Mouse (Mus musculus) ovary, postnatal 10 days (tissue): ENCODE measurements around the gene Cd22.
A peak's percentile ranks its signal among the peaks of the same experiment; 100 is the strongest.
"Not testable (repeated sequence)": the region's sequence is repeated elsewhere in the genome, so short reads cannot be mapped to it uniquely, and the experiment has no call there.

Experiments used
- DNase-seq: peaks from one replicate; pipeline ENCODE4 v3.0.0; 2022; ENCODE audit warnings: low spot score

Cd22 gene

DNA sequence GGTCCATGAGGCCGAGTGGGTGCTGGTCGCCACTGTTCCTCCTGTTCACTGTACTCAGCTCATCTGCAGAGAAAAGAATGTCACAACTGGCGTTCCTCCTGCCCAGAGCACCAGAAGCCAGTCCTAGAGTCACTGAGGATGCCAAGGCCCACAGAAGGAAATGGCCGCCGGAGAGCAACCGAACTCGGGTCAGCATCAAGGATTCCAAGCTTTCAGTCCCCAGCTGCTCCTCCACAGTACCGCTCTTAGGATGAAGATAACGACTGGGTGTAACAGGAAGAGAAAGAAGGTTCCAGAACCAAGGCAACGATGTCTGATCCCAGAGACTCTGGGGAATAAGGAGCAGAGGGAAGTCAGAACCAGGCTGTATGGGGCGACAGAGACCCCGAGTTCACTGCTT, 18.7 kb downstream of the Cd22 start, which contains the start of gene Ffar1:
TSS of gene Ffar1 (minus strand) at position 101 of the 400 bp plus-strand sequence.
- DNase-seq = no peak

DNA sequence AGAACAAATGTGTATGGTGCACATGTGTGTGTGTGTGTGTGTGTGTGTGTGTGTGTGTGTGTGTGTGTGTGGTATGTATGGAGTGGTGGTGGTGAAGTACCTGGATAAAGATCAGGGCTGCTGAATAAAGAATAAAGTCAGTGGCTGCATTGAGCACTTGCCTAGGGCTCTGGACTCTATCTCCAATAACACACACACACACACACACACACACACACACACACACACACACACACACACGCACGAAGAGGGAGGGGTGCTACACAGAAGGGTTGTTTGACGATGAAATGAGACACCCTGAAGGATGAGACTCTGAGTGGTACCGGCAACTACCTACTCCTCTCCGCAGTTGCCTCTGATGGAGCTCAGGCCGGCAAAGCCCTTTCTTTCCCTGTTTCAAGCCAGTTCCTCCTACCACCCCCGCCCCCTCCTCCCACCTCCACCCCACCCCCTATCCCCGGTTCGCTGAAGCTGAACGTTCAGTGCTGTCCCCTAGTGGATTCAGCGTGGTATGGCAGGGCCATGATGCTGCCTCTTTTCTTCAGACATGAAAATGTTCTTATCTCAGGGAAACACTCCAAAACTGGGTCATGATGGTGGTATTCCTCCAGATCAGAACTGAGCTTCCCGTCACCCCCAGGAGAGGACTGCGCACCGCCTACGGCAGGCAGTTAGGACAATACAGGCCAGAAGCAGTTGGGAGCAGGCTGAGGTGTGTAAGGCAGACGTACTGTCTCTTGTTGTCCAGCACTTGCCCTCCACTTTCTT, 20.3 kb downstream of the Cd22 start:
- no peak for DNase-seq

DNA sequence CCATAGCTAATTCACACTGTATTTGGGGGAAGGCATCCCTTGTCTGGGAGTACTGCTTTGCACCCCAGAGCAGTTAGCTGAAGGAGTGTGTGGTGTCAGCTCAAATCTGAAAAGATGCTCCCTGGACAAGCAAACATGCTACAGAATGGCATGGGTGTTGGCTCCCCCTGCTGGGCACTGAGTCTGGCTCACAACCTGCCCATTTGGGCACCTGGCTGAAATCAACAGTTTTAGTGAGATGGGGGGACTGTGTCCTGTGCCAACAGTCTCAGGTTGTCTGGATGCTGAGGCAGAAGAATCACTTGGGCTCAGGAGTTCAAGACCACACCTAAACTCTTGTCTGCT, 20.9 kb downstream of the Cd22 start:
- peak; percentile 48 for DNase-seq

DNA sequence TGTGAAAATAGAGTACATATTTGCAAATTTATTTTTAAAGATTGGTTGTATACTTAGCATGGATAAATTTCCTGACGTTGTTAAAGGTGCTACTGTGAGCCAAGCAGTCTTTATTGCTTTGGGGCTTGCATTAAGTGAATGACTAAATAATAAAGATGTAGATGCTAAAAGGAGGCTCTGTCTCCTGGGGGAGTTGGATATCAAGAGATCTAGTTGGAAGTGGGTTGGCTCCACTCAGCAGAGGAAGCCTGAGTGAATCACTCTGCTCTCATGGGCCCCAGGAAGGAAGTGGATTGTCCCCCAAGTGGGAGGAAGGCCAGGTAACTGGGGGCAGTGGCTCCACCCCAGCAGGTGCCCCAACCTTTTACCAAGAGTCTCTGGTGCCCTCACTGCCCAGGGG, 22.4 kb downstream of the Cd22 start:
- no peak for DNase-seq

DNA sequence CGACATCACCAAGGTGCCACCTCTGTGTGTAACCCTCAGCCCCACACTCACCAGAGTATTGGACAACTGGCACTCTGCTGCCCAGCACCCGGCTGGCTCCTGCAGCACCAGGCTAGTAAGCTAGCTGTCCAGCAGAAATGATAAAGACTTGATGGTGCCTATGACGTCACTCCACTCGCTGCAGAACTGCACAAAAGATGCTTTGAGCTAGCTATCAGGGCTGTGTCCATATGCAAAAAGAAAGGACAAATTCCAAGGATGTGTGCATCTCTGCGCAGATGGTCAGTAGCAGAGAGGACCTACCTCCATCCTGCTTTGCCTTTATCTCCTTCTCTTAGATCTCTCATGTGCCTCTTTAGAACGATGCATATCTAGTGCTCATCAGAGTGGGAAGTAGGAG, 24.1 kb downstream of the Cd22 start, which contains the start of gene Ffar3:
TSS of gene Ffar3 (minus strand) at position 101 of the 400 bp plus-strand sequence.
- DNase-seq = no peak

DNA sequence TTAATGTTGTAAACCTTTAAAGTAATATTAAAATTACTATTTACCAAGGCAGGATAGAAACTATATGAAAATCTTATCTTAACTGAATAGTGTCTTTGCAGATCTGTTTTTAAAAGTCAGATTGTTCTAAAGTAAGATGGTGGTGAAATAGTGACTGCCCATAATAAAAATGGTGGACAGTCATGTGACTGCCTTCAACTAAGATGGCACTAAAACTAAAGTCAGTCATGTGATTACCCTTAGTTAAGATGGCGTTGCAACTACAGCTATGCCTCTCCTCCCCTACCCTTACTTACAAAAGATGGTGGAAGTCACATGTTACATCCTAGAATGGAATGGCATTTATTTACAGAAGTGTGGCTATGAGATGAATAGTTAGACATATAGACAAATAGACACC, 28.7 kb downstream of the Cd22 start:
- no peak for DNase-seq

DNA sequence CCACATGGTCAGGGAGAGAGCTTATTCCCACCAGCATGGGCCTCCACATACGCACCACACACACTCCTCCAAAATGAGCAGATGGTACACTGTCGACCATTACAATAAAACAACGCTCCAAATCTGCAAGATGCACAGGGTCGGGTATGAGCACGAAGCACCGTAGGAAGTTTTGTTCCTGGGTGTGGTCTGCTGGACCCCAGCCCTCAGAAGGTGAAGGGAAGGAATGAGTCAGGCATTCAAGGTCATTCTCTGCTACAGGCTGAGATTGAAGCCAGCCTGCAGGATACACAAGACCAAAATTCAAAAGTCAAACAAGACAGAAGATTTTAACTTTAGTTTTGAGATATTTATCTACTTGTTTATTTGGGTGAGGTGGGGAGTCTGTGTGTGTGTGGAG, 32.2 kb downstream of the Cd22 start:
- DNase-seq = no peak

DNA sequence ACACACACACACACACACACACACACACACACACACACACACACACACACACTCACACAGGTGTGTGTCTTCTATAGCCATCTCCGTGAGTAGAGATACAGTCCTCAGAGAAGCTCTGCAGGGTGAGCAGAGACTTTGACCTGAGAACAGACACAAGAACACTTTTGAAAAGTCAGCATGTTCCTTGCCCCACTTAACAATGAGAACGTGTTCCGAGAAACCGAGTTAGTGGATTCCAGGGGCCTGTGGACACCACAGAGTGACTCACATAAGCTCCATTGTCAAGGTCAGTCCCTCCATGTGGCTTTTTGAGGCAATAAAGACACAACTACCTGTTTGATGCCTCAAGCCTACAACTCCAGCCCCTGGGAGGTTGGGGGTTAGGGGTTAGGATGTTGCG, 32.8 kb downstream of the Cd22 start:
- DNase-seq = no peak

DNA sequence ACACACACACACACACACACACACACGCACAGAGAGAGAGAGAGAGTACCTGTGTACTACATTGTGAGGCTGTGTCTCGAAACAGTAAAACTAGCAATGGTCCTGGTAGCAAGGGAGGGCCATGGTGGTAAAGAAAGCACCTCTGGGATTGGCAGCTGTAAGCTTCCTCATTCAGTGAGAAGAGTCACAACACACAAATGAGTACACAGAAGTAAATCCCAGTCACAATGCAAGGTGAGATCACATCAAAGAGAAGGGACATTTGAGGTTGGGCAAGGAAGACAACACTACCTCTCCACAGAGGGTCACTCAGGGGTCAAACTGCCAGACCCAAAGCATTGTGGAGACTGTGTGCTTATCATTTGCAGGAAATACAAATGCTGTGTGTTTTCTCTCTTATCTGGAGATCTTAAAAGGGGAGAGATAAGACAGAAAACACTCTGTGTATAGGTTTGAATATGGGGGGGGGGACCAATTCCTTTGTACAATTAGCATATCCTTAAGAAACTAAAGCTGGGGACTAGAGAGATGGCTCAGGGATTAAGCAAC, 33.6 kb downstream of the Cd22 start:
- DNase-seq = no peak

DNA sequence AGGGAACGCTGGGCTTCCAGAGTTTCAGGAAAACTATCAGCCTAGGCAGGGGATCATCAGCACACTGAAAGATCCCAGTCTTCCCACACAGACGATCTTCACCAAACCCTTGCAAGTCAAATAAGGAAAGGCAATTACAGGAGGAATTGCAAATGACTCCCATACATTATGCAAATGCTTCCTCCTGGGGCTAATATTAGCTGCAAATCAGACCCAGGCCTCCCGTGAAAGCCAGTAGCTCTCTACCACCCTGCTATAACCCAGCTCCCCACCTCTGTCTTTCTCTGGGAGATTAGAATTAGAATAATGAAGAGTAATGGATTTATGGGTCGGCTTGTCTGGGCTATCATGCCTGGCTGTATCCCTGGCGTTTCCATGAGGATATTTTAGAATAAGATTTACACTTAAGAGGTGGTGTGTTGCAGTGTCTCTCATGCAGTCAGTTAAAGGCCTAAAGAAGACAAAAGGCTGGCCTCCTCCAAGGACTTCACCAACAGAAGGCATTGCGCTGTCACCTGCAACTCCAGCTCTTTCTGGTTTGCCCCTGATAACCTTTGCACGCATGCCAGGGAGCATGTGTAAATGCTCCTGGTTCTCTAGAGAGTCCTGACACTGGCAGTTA, 35.4 kb downstream of the Cd22 start:
- DNase-seq = no peak

DNA sequence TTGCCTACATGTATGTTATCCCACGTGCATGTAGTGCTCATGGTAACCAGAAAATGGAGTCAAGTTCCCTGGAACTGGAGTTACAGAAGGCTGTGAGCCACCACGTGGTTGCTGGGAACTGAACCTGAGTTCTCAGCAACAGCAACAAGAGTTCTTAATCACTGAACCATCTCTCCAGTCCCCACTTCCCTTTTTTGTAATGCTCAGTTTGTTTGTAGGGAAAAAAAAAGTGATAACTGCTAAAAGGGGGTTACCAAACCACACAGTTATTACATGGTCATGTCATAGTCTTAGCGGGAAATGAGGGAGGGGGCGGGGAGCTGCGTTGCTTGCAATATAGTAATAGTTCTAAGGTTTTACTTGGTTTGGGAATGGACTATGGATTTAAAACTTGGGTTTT, 38.0 kb downstream of the Cd22 start:
- no peak for DNase-seq

DNA sequence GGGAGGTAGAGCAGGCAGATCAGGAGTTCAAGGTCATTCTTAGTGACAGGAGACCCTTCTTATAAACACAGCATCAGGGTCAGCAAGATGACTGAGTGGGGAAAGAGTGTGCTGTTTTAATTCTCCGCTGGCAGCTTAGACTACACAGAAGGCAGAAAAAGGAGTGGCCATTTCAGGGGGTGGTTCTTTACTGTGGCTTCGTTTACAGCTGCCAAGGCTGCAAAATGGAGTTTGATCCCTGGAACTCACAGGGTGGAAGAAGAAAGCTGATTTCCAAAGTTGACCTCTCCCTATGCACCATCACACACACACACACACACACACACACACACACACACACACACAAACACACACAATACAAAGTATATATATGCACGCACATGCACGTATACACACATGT, 38.8 kb downstream of the Cd22 start:
- DNase-seq = no peak

DNA sequence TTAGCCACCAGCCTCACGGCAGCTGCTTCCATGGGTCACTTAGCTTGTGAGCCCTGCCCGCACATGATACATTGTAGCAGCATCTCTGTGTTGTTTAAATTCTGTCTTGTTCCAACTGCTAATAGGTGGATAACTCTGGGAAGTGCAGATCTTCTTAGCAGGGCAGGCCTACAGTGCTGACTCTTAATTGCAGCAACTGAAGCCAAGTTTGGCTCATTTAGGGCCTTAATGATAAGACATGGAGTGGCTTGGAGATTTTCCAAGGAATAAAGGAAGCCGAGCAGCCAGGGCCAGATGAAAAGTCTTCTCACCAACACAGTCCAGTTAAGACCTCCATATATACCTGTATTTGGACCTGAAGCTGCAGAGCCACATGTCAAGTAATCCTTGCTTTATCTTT, 39.8 kb downstream of the Cd22 start:
- no peak for DNase-seq

DNA sequence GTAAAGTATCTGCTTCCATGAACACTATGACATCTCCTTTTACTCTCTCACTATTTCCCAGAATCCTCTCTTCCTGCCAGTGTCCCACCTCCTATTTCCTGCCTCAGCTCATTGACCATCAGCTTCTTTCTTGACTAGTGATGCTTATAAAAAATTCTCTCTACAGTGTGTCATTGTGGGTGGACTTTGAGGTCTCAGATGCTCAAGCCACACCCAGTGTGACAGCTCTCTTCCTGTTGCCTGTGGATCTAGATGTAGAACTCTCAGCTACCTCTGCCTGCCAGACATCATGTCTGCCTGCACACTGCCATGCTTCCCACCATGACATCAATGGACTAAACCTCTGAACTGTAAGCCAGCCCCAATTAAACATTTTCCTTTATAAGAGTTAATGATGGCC, 42.9 kb downstream of the Cd22 start:
- DNase-seq = no peak

DNA sequence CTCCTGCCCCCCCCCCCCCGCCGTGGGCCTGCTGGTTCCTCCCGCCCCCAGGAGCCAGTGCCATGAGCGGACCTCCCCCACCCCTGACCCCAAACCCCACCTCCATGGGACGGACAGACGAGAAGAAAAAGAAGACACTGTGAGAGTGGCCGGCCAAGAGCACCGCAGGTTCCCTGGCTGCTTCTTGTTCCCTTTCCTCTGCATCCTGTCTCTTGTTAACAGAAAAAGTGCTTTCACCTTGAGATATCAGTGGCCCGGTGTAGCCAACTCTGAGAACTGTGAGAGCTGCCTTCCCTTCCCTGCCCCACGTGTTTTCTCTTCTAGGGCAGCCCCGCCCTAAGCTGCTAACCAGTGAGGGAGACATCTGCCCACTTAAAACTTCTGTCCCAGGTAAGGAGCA, 47.5 kb downstream of the Cd22 start:
- not testable (repeated sequence) for DNase-seq

DNA sequence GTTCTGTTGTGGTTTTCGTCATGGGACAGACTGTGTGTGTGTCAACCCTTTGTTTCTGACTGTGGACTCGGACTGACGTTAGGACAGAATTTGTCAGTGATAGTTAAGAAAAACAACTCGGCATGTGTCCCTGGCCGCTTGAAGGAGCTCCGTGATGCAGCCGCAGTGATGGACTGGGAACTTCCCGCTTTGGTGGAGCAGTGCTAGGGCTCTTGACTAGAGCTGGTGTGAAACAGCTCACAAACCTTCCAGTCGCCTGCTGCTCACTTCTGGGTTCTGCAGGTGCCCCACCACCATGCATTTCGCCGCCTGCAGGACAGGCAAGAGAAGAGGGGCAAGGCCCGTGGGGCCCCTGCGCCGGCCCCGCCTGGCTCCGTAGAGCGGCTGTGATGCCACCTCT, 47.9 kb downstream of the Cd22 start:
- DNase-seq = no peak

DNA sequence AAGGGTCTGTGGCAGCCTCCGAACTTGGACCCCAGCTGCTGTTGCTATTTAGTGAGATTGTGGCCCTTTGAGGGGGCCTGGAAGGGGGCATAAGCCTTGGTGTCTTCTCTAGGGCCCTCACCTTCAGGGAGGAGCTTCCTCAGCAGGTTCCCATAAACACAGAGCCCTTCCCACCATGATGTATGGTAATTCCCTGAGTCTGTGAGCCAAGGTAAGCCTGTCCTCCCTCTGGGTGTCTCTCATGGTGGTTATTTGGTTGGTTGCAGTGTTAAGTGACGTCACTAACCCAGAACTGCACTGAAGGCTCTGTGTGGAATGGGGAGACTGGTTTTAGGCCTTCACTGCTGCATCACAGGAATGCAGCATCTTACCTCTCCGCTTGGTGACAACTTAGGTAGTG, 50.7 kb downstream of the Cd22 start:
- DNase-seq = no peak

DNA sequence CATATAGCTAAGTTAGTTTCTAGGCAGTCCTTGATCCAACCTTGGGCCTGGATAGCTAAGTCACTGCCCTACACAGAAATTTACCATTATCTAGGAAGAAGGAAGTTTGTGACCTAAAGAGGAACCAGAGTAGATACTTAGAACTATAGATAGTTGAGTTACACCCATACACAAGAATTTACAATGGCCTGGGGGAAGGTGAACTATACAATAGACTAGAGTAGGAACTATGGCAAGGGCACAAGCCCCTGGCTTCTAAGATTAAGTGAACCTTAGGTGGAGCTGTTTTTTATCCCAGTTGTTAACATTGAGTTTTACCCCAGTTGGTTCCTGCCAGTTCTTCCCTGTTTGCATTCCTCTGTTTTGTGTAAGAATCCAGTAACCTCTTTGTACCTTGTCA, 51.3 kb downstream of the Cd22 start:
- not testable (repeated sequence) for DNase-seq

DNA sequence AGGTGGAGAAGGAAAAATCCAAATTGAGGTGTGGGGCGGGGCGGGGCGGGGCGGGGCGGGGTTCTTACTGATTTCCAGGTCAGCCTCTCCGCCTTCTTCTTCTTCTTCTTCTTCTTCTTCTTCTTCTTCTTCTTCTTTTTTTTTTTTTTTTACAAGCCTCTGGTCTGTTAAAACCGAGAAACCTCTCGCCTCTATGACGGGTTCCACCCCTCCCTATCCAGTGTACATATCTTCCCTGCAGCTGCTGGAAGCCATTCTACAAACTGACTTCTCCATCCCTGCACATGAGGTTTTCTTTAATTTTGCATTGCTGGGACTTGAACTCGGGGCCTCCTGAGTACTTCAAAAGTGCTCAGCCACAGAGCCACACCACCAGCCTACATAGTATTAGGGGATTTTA, 53.5 kb downstream of the Cd22 start:
- no peak for DNase-seq

DNA sequence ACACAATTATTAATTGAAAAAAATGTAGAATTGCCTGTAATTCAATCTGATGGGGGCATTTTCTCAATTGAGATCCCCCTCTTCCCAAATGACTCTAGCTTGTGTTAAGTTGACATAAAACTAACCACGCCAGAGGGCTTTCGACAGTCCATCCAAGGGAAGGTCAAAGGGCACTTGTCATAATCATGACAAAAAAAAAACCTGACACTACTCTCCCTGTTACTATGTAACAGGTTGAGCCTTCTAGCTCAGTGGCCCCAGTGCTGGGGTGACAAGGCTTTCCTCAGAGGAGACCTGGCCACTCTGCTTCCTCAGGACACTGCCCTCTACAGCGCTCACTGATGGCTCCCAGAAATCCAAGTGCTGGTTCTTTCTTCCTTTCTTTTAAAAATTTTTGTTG, 55.8 kb downstream of the Cd22 start:
- no peak for DNase-seq

DNA sequence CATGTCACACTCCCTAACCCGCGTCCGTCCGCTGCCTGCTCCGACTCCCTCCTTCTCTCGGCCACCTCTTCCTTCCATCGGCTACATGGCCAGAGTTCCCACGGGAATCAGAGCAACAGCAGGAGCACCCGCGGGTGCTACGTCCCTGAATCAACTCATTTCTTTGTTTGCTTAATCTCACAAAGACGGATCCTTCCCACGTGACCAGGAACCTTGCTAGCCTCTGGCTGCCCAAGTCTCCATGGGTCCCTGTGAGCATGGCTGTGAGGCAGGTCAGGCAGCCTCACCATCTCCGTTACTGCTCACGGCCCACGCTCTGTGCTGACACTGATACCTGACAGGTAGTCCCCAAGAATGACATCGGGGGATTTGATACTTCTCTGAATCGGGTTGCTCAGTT, 56.5 kb downstream of the Cd22 start, which contains the start of gene Ffar2:
TSS of gene Ffar2 (minus strand) at position 101 of the 400 bp plus-strand sequence.
- no peak for DNase-seq

DNA sequence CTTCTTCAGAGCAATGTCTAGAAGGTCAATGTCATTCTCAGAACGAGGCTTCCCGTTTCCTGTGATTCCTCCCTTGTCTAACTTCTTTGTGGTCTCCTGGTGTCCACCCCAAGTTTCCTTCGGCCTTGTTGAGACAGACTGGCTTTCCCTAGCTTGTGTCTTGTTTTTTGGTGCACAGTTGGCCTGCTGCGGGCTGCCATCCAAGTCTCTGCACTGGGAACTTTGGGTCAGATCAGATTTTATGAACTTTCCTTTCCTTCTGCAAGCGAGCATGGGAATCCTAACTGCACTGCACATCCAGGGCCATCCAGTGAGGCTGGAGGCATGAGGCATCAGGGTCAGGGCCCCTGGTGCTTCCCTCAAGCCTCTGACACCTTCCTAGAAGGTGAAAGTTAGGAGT, 58.6 kb downstream of the Cd22 start:
- no peak for DNase-seq

DNA sequence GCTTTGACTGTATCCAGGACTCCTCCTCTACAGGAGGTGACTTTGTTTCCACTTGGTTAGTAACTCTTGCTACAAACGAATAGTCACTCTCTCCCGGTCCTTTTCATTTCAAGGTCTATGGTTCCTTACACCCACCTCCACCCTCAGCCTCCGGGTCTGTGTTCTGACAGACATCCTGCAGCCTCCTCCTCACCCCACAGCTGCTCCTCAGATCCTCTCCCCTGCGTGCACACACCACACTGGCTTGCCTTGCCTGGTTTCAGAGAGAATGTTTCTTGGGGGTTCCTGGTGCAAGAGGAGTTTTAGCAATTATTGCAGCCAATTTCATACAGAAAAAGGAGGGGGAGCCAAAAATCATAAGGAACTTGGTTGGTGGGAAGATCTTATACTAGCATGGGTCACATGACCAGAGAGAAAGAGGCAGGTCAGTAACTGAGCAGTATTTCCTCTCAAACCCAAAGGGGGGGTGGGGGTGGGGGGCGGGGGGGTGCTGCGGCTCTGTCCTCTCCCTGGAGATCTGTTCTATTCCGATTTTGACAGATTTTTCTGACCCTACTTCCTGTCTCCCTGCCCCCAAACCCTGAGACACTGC, 59.2 kb downstream of the Cd22 start:
- DNase-seq = no peak
